In genomic region chr6:22325364-22326072, GRCm38 (mm10) we compare ENCODE assay signal across 8 mouse cellular contexts. TPM values are rescaled to one million over a fixed set of nuclear protein-coding genes. Genes with fewer than 3 reads are reported as not detected.
DNase-seq lines count a peak whose midpoint lies in the region; ATAC-seq and TF ChIP-seq lines count a peak whose summit lies in the region.

No protein-coding gene starts in this region.

- no peak for TF ChIP-seq POLR2A in liver, adult 2 months (IDR thresholded peaks at IDR 0.05; ENCODE audit: extremely low read depth, insufficient read depth, low read length)

- TF ChIP-seq CTCF in gastrocnemius, adult 2 months (IDR thresholded peaks at IDR 0.05) = peak; percentile 99
- peak; percentile 97 for TF ChIP-seq CTCF in liver, adult 2 months (IDR thresholded peaks at IDR 0.05; ENCODE audit: low read depth, low read length)

- no peak overlapping the region for H3K4me3 ChIP-seq in kidney, embryonic 16.5 days (ENCODE audit: low read length)
- no peak overlapping the region for H3K4me3 ChIP-seq in gastrocnemius, adult 2 months
- no peak overlapping the region for H3K4me3 ChIP-seq in kidney, embryonic 14.5 days (ENCODE audit: low read length)
- H3K4me3 ChIP-seq in liver, adult 2 months (ENCODE audit: insufficient read depth, low read depth, low read length) = no peak overlapping the region
- no peak overlapping the region for H3K4me3 ChIP-seq in stomach, embryonic 16.5 days (replicated peaks; ENCODE audit: low read length)

- whole genome bisulfite sequencing in kidney, embryonic 16.5 days = 57% methylated on average over 13 of the region's 13 CpGs
- WGBS in kidney, embryonic 14.5 days = 57% methylated on average over 13 of the region's 13 CpGs
- WGBS in liver, adult 2 months = 53% methylated on average over 13 of the region's 13 CpGs
- WGBS in stomach, embryonic 16.5 days = 53% methylated on average over 13 of the region's 13 CpGs

- no peak for ATAC-seq in kidney, embryonic 16.5 days (ENCODE audit: low FRiP score, low TSS enrichment)
- peak; percentile 39; the same call in 1 of the 2 replicates for ATAC-seq in kidney, embryonic 14.5 days (ENCODE audit: low FRiP score, low TSS enrichment)
- peak; percentile 38; the same call in 1 of the 2 replicates for ATAC-seq in stomach, embryonic 16.5 days (ENCODE audit: insufficient read depth, low FRiP score)

- no peaks in the 10 kb centered on the region for H3K27me3 ChIP-seq in kidney, embryonic 16.5 days (ENCODE audit: insufficient read depth, low read length)
- H3K27me3 ChIP-seq in kidney, embryonic 14.5 days (ENCODE audit: control insufficient read depth, insufficient read depth, low read length) = no peaks in the 10 kb centered on the region
- H3K27me3 ChIP-seq in liver, adult 2 months (ENCODE audit: control insufficient read depth, insufficient read depth, low read length) = no peaks in the 10 kb centered on the region
- H3K27me3 ChIP-seq in stomach, embryonic 16.5 days (ENCODE audit: control insufficient read depth, insufficient read depth, low read length) = no peaks in the 10 kb centered on the region

- H3K4me2 ChIP-seq in kidney, embryonic 16.5 days (replicated peaks; ENCODE audit: low read depth, low read length) = no peak overlapping the region
- no peak overlapping the region for H3K4me2 ChIP-seq in kidney, embryonic 14.5 days (replicated peaks; ENCODE audit: low read depth, low read length)
- H3K4me2 ChIP-seq in stomach, embryonic 16.5 days (ENCODE audit: low read depth, low read length) = no peak overlapping the region

- no peak overlapping the region for H3K27ac ChIP-seq in kidney, embryonic 16.5 days (ENCODE audit: low read length)
- H3K27ac ChIP-seq in gastrocnemius, adult 2 months = no peak overlapping the region
- H3K27ac ChIP-seq in kidney, embryonic 14.5 days (ENCODE audit: low read depth, low read length) = no peak overlapping the region
- no peak overlapping the region for H3K27ac ChIP-seq in liver, adult 2 months (replicated peaks; ENCODE audit: insufficient read depth, low read depth, low read length)
- H3K27ac ChIP-seq in stomach, embryonic 16.5 days (ENCODE audit: low read length) = no peak overlapping the region

- no peak overlapping the region for H3K9ac ChIP-seq in kidney, embryonic 16.5 days (replicated peaks; ENCODE audit: low read length)
- no peak overlapping the region for H3K9ac ChIP-seq in kidney, embryonic 14.5 days (ENCODE audit: low read depth, low read length)
- H3K9ac ChIP-seq in liver, adult 2 months (ENCODE audit: low read depth, low read length) = no peak overlapping the region
- H3K9ac ChIP-seq in stomach, embryonic 16.5 days (ENCODE audit: low read length) = no peak overlapping the region

- no peaks in the 10 kb centered on the region for H3K79me2 ChIP-seq in liver, adult 2 months (ENCODE audit: control insufficient read depth, insufficient read depth, low read length)

- DNase-seq in kidney, adult 11 months = peak; percentile 58
- DNase-seq in cerebellum, postnatal 25 days = peak; percentile 75 to 83
- DNase-seq in gastrocnemius, adult 2 months = peak; percentile 79
- DNase-seq in liver, adult 2 months (ENCODE audit: extremely low read depth, low read depth, low spot score) = peak; percentile 54
- DNase-seq in natural killer cell, adult 2 months (ENCODE audit: low spot score in 2 of 2) = peak; percentile 49 to 66

- peaks cover 16% of the 10 kb centered on the region for H3K4me1 ChIP-seq in kidney, embryonic 16.5 days (ENCODE audit: insufficient read depth, low read length)
- H3K4me1 ChIP-seq in kidney, embryonic 14.5 days (ENCODE audit: control insufficient read depth, insufficient read depth, low read length) = no peaks in the 10 kb centered on the region
- 0 out of 2 replicates have a peak, but pooled peaks cover 4% of the 10 kb centered on the region for H3K4me1 ChIP-seq in liver, adult 2 months (ENCODE audit: control insufficient read depth, insufficient read depth, low read length)
- H3K4me1 ChIP-seq in stomach, embryonic 16.5 days (ENCODE audit: control insufficient read depth, insufficient read depth, low read length) = peaks cover 7% of the 10 kb centered on the region; the same call in 1 of the 2 replicates

- peaks cover 10% of the 10 kb centered on the region; the same call in 1 of the 2 replicates for H3K36me3 ChIP-seq in kidney, embryonic 16.5 days (ENCODE audit: insufficient read depth, low read length)
- H3K36me3 ChIP-seq in kidney, embryonic 14.5 days (ENCODE audit: control insufficient read depth, insufficient read depth, low read length) = peaks cover 25% of the 10 kb centered on the region; the same call in 1 of the 2 replicates
- H3K36me3 ChIP-seq in liver, adult 2 months (ENCODE audit: control insufficient read depth, insufficient read depth, low read length) = peaks cover 31% of the 10 kb centered on the region
- H3K36me3 ChIP-seq in stomach, embryonic 16.5 days (ENCODE audit: control insufficient read depth, insufficient read depth, low read length) = no peaks in the 10 kb centered on the region

- intact Hi-C loops in gastrocnemius, adult 2 months (cut with DNase I) = loop anchor here (1.0 to 2.0 kb wide), 2 partner anchors 31 to 169 kb away; partner anchors contain the start of gene Fam3c

- no peaks in the 10 kb centered on the region for H3K9me3 ChIP-seq in kidney, embryonic 16.5 days (ENCODE audit: low read length)
- no peaks in the 10 kb centered on the region for H3K9me3 ChIP-seq in kidney, embryonic 14.5 days (ENCODE audit: control insufficient read depth, low read length)
- H3K9me3 ChIP-seq in stomach, embryonic 16.5 days (replicated peaks; ENCODE audit: control insufficient read depth, low read length) = no peaks in the 10 kb centered on the region

RNA-seq across cellular contexts. Expression of gene Fam3c, which starts 30.5 kb away (rescaled TPM):
- 59.1 and 62.0 TPM in 2 replicates for polyA plus RNA-seq in kidney, embryonic 16.5 days (2015; fragmentation: Nextera tagmentation; extraction: Ambion mirVana)
- total RNA-seq in gastrocnemius, adult 2 months (2021) = 10 to 100 TPM; 16.3 to 24.0 TPM
- polyA plus RNA-seq in kidney, embryonic 14.5 days (2014; fragmentation: Nextera tagmentation; extraction: Ambion mirVana) = 44.7 and 61.8 TPM in 2 replicates
- total RNA-seq in liver, adult 2 months (2014; rRNA removed) = 24.6 and 34.5 TPM in 2 replicates
- polyA plus RNA-seq in liver, adult 2 months (2012; rRNA removed) = 2.8 and 3.1 TPM in 2 replicates
- 82.2 and 90.1 TPM in 2 replicates for polyA plus RNA-seq in stomach, embryonic 16.5 days (2015; fragmentation: Nextera tagmentation; extraction: Ambion mirVana)

RNA-seq across cellular contexts. Expression of gene Wnt16, which starts 37.5 kb away (rescaled TPM):
- polyA plus RNA-seq in kidney, embryonic 16.5 days (2015; fragmentation: Nextera tagmentation; extraction: Ambion mirVana) = 0.87 and 1.4 TPM in 2 replicates
- 1 to 10 TPM; 1.4 to 7.8 TPM for total RNA-seq in gastrocnemius, adult 2 months (2021)
- 1.0 and 1.2 TPM in 2 replicates for polyA plus RNA-seq in kidney, embryonic 14.5 days (2014; fragmentation: Nextera tagmentation; extraction: Ambion mirVana)
- not detected in 2 replicates for total RNA-seq in liver, adult 2 months (2014; rRNA removed)
- polyA plus RNA-seq in liver, adult 2 months (2012; rRNA removed) = not detected in 2 replicates
- 2.6 and 3.4 TPM in 2 replicates for polyA plus RNA-seq in stomach, embryonic 16.5 days (2015; fragmentation: Nextera tagmentation; extraction: Ambion mirVana)

Comparison
In these comparisons a context has a peak if more than half of its experiments do, and no peak if none do; other contexts are left out.
1. RNA of gene Fam3c, which starts 30.5 kb away (polyA plus RNA-seq): 82.2 to 90.1 TPM in stomach, embryonic 16.5 days, 44.7 to 61.8 TPM in kidney, embryonic 14.5 days and 59.1 to 62.0 TPM in kidney, embryonic 16.5 days; 2.8 to 3.1 TPM in liver, adult 2 months; every median in the first group is over 10 times any median in the second.
2. Peak in every context shown above with its lines, with median percentiles within 50 percentile points of each other: DNase-seq.